Mouse (Mus musculus) monocyte, adult 5-6 weeks (primary cell): ENCODE measurements around the gene Eif2s2. TPM values are rescaled to one million over a fixed set of nuclear protein-coding genes. Genes with fewer than 3 reads are reported as not detected.
"Not testable (repeated sequence)": the region's sequence is repeated elsewhere in the genome, so short reads cannot be mapped to it uniquely, and the experiment has no call there.

Experiments used
- ATAC-seq: fragments of 153-309, 156-312 bp; replicated peaks from 2 replicates; pipeline ENCODE4 v1.8.0; 2017; ENCODE audit warnings: mild to moderate bottlenecking; ENCODE audit not compliant: low TSS enrichment, insufficient number of reproducible peaks, severe bottlenecking, poor library complexity, low FRiP score
- total RNA-seq: library from RNA; stranded (forward); fragments of 200-1000, 200-491, 200-594 nt; gene quantifications from 3 replicates; pipeline ENCODE4 v1.2.3, GENCODE M21; 2017

The Eif2s2 gene
- 125 to 133 TPM (median 129 TPM) in 3 replicates for total RNA-seq

- ATAC-seq: peak; percentile 99
Observed at GRCm38 (mm10) chr2:154892201-154893044, at the start of gene Eif2s2. Gene Eif2s2 (minus strand): TSS chr2:154892935.

- ATAC-seq: no peak
Observed at GRCm38 (mm10) chr2:154941952-154942351, 49.2 kb upstream of the Eif2s2 start.

- ATAC-seq: no peak
Observed at GRCm38 (mm10) chr2:154937547-154938390, 45.0 kb upstream of the Eif2s2 start.

DNA sequence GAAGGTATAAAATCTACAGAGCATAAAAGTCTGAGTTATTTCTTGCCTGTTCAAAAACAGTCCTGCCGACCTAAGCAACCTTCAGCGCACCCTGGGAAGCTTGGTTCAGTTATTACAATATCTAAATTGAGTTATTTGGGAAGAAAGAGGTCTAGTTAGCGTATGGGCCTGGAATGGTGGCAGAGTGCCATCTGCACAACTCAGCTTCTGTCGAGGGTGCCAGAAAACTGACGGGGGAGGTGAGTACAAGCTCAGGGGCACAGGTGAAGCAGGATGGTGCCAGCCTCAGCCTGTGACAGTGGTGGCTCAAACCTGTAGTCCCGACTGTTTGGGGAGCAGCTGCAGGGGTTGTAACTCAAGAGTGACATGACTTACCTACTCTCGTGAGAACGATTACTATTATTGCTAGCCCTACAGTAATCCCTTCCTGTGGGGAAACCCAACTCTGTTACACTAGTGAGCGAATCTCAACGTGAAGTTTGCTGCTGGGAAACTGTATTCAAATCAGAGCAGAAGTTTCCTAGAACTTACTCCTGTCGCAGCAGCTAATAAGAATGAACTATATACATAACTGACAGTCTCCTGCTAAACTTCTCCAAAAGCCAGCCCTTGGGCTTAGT is 43.9 kb upstream of the Eif2s2 start:
- ATAC-seq: no peak

- ATAC-seq: no peak
Observed at GRCm38 (mm10) chr2:154936106-154936505, 43.4 kb upstream of the Eif2s2 start.

DNA sequence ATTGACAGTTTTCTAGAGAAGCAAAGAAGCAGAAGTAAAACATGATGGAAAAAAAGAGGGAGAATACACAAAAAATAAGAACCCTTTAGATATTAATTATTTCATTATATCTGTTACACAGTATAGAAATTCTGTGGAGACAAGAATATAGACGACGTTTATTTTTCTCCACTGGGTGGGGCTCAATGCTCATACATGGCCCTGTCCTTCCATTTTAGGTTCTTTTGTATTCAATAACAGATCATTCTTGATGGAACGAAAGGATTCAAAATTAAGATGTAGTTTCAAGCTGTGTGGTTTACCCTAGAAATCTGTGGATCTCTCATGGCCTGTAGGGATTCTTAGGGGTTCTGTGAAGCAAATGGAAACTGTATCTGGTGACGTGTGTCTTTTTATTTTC is 41.1 kb upstream of the Eif2s2 start:
- ATAC-seq: no peak

DNA sequence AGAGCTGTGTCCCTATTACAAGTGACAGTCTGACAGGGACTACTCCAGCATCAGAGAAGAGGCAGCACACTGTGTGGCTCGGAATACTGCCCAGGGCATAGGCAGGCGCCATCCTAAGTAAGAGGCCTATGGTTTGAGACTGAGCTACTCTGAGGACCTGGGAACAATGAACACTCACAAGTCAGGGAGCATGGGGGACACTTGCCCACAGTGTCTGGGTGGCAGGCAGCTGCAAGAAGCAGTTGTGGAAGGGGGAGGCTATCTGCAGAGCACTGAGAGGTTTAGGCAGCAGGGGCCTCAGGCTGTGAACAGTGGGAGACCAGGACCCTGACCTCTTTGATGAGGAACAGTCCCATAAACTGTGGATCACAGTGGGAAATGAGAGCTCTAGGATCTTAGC is 35.6 kb upstream of the Eif2s2 start:
- ATAC-seq: no peak

DNA sequence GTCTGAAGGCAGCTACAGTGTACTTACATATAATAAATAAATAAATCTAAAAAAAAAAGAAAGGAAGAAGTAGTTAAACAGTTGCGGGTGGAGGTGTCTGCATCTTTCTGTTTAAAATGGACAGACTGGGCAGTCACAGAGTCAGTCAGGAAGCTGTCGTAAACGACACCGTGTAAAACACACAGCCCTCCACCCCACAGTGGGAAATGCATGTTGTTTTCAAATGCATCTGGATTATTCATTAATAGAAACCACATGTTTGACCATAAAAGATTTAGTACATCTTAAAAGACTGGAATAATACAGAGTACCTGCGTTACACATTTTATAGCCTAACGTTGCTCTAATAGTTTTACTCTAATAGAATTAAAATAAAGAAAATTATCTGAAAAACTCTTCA is 34.1 kb upstream of the Eif2s2 start:
- no peak for ATAC-seq

DNA sequence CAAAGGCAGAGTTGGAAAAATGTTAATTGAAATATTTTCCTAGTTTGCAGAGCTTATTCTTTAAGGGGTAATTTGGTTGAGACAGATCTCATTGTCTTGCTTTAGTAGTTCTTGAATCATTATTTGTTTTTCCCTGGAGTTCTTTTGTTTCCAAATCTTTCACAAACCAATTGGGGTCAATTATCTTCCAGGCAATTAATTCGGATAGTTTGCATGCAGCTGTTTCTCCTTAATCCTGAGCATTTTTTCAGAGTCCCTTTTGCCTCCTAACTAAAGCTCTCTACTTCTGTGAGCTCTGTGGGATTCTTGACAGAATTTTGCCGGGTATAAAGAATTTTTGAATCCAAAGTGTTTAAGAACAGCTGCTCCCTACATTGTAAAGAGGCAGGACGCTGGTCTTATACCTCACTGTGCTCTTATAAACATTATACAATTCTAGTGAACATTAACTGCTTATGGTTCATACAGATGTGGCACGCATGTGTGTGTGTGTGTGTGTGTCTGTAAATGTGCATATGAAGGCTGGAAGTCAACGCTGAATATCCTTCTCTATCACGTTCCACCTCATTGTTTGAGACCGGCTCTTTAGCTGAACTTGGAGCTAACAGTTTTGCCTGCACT is 32.8 kb upstream of the Eif2s2 start:
- ATAC-seq: no peak

GRCm38 (mm10) chr2:154922134-154922533 is 29.4 kb upstream of the Eif2s2 start:
- ATAC-seq: not testable (repeated sequence)

GRCm38 (mm10) chr2:154920896-154921295 is 28.2 kb upstream of the Eif2s2 start:
- ATAC-seq: no peak

DNA sequence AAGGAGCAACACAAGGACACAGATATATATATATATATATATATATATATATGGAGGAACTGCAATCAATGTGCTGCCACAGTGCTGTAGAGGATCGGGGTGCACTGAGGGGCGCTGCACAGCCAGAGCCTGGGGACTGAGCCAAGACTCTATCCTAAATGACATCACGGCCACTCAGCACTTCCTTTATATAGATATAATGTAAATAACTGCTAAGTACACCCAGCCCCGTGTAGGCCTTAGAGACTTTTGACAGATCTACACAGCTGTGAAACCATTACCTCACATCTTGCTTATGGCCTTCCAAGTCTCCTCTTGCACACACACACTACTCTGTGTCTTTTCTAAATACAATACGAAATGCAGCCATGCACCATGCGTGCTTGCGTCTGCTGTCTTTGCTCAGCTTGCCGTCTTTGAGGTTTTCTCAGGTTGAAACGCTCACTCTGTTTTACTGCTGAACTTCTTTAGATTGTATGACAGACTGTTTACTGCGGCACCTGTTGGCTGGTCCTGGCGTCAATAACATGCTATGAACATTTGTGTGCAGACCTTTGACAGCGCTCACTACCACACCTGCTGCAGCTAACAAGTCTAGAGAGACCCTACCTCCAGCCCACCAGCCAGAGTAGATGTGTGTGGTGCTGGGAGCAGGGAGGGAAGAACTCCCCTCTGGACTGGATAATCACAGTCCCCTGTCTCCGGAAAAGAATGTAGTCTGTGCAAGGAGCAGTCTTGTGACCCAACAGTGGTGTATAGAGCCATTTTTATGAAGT is 25.3 kb upstream of the Eif2s2 start:
- ATAC-seq: no peak

DNA sequence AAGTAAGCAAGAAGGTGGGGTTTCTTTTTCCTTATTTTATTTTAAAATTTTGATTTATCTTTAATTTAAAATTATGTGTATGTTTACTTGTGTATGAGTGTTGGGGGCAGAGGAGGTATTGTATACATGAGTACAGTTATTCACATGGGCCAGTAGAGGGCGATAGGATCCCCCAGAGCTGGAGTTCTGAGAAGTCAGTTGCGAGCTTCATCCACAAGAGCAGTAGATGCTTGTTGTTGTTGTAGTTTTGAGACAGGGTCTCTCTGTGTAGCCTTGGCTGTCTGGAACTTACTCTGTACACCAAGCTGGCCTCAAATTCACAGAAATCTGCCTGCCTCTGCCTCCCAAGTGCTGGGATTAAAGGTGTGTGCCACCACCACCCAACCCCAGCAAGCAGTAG is 23.8 kb upstream of the Eif2s2 start:
- 0 out of 2 replicates have a peak, but pooled peaks have one; percentile 53 for ATAC-seq

- ATAC-seq: no peak
Observed at GRCm38 (mm10) chr2:154915922-154916541, 23.3 kb upstream of the Eif2s2 start.

- ATAC-seq: no peak
Observed at GRCm38 (mm10) chr2:154909789-154910188, 17.1 kb upstream of the Eif2s2 start.

DNA sequence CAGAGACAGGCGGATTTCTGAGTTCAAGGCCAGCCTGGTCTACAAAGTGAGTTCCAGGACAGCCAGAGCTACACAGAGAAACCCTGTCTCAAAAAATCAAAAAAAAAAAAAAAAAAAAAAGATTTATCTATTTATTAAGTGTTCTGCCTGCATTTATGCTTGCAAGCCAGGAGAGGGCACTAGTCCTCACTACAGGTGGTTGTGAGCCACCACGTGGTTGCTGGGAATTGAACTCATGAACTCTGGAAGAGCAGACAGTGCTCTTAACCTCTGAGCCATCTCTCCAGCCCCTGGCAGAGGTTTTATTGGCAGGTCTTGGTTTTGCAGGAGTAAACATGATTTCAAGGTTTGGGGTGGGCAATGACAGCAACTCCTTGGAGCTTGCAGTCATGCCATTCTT is 15.5 kb upstream of the Eif2s2 start:
- not testable (repeated sequence) for ATAC-seq

GRCm38 (mm10) chr2:154905796-154906195 is 13.1 kb upstream of the Eif2s2 start:
- ATAC-seq: no peak

DNA sequence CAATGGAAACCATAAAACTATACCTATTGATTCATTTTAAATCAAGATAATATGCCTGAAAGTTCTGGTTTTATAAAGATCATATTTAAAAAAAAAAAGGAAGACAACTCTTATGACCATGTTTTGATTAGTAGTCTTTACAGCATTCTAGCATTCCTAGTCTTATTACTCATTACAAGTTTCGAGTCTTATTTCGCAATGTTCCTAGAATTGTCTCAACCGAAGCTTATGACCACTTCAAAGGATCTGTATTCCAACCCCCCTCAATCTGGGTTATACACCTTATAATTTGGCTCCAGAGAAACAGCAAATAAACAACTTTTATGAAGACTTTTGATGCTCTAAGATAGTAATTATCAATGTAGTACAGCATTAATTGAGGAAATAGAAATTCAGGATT is 9.4 kb upstream of the Eif2s2 start:
- ATAC-seq: no peak
